Mouse (Mus musculus) right cerebral cortex, postnatal 10 days (tissue): ENCODE data around the gene Sdsl.

Experiments
- DNase-seq, 2 experiments: peaks; one replicate each; pipeline ENCODE4 v3.0.0; 2021; ENCODE audit warnings: low spot score in 2 of 2

The Sdsl gene

DNA sequence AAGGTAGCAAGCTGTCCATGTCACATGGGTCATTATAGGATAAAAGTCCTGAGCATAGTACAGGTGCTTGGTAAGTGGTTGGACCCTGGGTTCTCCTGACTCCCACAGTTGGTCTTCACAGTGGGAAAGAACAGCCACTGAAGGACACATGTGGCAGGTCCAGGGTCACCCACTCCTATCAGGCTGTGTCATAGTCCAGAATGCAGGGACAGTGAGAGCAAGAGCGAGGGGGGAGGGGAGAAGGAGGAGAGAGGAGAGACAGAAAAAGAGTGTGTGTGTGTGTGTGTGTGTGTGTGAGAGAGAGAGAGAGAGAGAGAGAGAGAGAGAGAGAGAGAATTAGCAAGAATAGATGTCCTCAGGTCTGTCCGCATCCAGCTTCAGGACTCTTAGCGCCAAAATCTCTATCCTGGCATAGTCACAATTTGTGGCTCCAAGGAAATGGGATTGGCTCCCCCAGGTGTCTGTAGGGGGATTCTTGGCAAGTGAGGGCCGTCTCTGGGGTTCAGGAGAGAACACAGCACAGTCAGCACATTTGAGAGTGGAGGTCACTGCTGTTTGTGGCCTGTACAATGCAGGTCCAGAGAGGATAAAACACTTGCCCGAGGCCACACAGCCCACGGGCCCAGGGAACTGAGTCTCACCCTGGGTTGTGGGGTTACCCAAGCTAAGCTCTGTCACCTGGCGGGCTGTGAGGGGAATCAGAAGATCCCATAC lies 15.6 kb downstream of the Sdsl start:
- DNase-seq, result no peak

DNA sequence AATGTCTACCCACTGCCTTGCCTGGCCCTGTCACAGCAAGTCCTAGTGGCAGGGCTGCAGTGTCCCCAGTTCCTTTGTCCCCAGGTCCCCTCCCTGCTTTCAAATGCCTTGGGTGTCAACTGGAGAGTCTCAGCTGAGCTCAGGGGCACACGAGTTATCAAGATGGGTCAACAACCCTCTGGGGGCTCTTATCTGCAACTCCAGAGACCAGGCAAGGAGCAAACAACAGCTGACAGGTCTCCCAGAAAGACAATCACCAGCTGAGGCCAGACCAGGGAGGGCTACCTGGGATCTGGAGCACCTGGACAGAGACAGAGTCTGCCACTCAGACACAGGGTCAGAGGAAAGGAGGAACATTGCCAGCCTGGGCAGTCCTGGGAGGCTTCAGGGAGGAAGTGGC lies 16.4 kb downstream of the Sdsl start:
- DNase-seq, result no peak

DNA sequence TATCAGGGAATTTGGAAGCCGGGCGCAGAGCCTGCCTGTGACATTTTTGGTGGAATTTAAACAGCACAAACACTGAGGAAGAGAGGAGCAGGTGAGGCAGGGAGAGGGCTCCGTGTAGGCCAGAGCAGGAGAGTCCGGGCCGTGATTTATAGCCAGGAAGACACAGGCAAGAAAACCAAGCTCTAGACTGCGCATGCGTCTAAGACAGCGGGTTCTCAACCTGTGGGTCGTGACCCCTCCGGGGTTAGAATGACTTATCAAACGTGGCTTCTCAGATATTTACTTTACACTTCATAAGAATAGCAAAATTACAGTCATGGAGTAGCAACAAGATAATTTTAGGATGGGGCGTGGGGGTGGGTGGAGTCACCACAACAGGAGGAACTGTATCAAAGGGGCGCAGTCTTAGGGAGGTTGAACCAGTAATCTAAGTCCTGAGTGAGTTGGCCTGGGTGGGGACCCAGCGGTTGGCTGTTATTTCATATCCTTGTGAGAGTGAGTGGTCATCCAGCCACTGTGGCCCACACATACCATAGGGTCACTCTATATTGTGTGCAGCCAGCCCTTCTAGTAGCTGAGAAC lies 17.8 kb downstream of the Sdsl start:
- no peak for DNase-seq

DNA sequence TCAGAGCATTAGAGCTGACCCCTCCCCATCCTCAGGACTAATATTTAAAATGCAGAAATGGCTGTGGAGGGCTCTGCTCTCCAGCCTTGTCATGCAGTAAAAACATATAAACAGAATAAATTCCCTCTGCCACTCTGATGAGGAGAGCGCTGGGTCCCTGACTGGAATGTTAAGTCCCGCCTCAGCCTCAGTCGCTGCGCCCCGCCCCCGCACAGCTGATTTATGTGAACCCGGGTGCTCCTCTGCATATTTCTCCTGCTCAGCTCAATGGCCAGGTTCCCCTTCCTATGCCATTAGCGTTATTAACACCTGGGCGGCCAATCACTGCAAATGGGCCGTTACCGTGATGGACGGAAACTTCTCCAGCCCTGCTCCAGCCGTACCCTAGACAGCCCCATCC lies 25.3 kb downstream of the Sdsl start:
- no peak for DNase-seq

DNA sequence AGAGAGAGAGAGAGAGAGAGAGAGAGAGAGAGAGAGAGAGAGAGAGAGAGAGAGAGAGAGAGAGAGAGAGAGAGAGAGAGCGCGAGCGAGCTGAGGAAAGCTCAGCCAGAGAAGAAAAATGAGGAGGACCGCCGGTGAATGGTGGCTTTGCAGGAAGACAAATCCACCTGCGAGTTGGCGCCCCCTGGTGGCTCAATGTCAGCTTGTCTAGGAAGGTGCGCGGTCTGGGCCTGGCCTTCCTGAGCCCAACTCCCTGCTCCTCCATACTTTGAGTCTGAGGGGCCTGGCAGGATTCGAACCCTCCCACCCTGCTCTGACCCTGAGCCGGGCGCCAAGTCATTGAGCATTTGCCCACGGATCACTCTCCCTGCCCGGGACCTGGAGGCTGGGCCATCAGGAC lies 31.9 kb downstream of the Sdsl start:
- peak; percentile 81 to 93 for DNase-seq

- DNase-seq, result no peak
Observed at GRCm38 (mm10) chr5:120439887-120440670, 32.5 kb downstream of the Sdsl start.

DNA sequence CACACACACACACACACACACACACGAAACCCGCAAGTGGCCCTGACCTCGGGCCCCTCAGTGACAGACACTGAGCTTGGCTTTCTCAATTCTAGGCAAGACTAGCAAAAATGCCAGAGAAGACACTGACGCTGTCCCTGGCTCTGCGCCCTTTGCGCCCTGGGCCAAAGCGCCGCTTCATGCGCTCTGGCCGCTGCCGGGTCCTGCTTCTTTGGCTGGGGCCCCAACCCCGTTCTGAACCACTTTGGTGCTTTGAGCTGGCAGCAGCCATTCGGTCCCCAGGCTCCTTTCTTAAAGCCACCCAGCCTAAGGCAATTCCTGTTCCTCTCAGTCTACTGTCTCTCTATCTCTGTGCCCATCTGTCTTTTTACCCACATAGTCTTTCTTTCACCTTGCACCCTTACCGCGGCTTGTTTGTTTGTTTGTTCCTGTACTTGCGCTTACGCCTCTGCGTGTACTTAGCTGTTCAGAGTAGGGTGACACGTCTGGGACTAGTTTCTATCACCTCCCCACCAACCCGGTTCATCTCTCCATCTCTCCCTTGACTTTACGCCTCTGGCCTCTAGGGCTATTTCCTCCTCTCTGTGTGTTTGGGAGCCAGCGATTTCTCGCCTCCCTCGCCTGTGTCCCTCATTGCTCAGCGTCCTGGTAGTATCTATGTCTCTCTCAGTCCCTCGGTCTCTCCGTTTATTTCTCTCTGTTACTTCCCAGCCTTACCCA lies 33.5 kb downstream of the Sdsl start:
- no peak for DNase-seq

DNA sequence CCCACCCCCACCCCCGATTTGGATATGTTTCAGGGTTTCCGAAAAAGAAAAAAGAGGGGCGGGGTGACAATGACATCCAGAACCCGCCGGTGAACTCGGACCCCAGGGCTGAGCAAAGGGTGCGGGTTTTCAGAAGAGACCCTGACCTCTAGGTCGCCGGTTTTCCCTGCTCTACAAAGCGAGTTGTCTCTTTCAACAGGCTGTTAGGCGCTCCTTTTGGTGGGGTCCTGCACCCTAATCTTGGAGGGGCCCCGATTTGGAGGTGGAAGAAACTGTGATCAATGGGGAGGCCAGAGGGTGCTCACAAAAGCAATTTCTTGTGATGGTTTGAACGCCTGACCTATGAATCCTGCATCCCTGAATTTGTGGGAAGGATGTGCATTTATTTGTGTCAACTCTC lies 34.1 kb downstream of the Sdsl start:
- no peak for DNase-seq

GRCm38 (mm10) chr5:120437986-120438385 lies 34.6 kb downstream of the Sdsl start:
- no peak for DNase-seq

GRCm38 (mm10) chr5:120437539-120437938 lies 35.1 kb downstream of the Sdsl start:
- no peak for DNase-seq

DNA sequence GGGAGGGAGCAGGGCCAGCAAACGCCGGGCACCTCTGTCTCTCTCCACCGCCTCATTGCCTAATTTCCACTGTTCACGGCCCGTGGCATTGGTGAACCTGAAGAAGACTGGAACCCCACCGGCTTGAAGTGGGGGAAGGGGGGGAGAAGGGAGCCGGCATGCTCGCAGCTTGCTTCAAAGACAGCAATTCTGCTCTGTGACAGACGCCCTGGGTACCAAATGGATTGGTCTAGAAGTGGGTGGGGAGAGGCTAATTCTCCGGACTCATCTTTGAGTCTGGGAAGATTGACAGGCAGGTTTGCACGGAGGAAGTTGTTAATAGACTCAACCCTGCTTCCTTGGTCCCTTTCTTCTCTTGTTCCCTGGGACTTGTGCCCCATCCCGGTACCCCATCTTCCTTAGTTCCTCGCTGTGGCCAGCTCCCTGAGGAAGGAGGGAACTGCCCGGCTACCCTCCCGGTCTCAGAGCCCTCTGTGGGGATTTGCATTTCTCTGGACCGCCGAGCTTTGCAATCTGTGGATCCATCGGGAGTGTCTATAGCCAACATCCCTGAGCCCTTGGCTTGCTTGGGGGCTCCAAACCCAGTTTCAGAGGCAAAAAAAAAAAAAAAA lies 35.6 kb downstream of the Sdsl start:
- no peak for DNase-seq

DNA sequence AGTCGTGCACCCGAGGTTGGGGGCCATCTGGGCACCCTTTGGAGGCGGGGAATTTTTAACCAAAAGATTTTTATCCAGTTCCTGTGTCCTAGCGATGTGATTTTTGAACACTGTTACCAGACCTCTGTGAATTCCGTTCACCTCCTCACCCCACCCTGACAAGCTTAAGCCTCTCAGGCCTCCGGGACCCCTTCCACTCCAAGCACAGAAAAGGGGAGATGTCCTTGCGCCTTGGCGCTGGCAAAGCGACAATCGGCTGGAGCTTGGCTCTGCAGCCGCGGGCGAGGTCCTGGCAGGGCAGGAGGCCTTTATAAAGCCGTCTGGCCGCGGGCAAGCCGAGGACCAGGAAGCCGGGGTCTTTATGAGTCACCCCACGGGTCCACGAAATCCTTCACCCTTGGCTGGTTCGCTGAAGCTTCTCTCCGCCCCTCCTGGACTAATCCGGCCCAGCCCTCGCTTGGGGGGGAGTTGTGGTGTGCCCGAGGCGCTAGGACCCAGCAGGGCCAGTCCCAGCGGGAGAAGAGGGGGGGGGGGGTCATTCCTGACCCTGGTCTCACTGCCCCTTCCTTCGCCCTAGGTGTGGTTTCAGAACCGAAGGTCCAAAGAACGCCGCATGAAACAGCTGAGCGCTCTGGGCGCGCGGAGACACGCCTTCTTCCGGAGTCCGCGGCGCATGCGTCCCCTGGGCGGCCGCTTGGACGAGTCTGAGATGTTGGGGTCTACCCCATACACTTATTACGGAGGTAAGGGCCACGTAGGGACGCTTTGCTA lies 36.7 kb downstream of the Sdsl start:
- DNase-seq, result no peak

DNA sequence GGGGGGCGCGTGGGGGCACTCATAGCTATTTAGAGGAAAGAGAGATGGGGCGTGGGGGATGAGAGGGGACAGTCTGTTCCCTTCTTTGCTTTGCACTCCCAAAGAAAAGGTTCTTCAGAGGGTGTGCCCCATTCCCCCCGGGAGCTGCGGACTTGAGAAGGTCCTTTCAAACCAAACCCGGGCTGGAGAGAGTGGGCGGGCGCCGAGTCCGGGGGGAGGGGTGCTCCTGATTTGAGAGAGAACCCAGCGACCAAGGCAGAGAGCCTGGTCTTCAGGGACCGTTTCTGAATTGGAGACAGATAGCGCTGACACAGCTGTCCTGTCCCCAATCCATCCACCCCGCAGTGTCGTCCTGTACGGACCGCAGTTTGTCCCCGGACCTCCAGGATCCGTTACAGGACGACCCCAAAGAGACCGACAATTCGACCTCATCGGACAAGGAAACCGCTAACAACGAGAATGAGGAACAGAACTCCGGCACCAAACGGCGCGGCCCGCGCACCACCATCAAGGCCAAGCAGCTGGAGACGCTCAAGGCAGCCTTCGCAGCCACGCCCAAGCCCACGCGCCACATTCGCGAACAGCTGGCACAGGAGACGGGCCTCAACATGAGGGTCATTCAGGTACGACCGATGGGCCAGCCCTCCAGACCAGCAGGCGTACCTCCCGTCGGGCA lies 37.5 kb downstream of the Sdsl start:
- no peak for DNase-seq

DNA sequence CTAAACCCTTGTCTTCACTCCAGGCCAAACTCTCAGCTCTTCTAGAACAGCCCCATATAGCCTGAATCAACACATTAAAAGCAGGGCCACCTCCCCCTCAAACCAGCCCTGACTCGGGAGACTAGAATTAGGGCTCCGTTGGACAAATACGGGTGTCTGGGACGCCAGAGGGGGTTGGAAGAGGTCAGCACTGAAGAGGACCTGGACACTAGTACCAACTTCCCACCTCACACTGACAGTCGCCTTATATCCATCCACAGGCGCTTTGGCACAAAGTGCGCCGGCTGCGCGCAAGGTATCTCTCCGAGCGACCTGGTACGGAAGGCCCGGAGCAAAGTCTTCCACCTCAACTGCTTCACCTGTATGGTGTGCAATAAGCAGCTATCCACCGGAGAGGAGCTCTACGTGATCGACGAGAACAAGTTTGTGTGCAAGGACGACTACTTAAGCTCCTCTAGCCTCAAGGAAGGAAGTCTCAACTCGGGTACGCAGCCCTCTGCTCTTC lies 38.3 kb downstream of the Sdsl start:
- DNase-seq, result no peak

DNA sequence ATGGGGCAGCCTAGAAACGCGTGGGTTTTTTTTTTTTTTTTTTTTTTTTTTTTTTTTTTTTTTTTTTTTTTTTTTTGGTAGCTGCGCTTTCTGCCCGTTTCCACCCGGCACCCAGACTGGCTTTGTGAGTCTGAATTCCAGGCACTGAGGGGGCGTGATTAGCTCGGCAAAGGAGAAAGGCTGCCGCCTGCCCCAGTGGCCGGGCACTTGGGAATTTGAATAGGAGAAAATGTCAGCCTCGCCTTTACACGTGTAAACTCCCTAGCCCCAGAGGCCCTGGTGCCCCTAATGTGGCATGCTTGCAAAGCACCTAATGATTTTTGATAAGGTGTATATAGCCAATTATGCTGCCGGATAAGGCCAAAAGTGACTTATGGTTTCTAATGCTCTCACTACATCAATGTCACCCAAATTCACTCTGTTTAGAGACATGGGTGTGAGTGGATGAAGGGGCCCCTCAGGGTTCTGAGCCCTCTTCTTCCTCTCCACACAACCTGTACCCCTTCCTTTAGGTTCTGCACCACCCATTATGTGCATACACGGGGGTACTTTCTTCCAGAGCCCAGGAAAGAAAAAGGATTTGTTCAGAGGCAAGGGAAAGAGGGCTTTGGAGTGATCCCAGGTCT lies 39.4 kb downstream of the Sdsl start:
- no peak for DNase-seq

DNA sequence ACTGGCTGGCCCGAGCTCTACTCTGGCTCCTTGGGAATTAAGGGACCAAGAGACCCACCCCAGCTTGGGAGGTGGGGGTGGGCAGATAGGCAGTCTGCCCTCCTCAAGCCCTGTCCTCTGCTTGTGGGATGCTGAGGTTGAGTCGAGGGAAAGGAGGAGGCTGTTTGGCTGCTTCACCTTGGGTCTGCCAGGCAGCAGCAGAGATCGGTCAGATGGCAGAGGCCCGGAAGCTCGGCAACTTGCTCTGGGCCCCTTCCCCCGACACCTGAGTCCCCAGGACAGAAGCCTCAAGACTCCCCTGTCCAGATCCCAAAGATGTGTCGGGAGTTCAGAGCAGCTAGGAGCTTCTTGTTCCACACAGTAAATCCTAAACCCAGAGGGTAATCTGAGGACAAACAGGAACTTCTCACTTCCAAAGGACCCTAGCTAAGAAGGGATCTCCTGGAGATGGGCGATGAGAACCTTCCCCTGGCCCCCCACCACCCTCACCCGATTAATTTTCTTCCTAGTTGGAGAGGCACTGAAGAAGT lies 40.1 kb downstream of the Sdsl start:
- DNase-seq, result no peak

DNA sequence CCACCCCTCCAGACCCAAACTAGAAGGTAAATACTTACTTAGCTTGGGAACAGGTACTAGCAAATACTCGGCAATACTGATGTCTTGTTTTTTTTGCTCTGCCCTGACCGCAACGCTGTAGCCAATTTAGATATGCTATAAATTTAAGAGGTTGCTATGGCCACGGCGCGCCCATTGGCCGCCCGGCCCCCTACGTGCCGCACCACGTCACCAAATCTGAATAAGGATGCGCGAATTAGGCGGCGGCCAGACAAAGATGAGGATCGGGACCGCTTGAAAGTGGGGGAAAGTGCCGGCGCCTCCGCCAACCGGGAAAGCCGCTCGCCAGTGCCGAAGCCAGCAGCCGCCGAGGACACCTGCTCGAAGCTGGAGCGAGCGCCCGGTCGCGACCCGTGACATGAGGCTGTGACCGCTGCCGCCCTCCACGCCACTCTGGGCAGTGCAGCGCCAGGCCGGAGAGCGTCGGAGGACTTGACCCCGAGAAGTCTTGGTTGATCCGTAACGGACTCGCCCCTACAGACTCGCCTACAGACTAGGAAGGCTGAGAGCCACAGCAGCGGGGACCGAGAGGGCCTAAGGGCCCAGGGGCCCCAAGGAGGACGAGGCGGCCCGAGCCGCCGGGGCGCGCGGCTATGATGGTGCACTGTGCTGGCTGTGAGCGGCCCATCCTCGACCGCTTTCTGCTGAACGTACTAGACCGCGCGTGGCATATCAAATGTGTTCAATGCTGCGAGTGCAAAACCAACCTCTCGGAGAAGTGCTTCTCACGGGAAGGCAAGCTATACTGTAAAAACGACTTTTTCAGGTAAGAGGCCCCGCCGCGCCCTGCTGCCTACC lies 40.7 kb downstream of the Sdsl start, which contains the start of gene Lhx5:
Gene Lhx5 (plus strand): TSS at position 51 of the 837 bp plus-strand sequence.
- peak; percentile 68 to 72 for DNase-seq

DNA sequence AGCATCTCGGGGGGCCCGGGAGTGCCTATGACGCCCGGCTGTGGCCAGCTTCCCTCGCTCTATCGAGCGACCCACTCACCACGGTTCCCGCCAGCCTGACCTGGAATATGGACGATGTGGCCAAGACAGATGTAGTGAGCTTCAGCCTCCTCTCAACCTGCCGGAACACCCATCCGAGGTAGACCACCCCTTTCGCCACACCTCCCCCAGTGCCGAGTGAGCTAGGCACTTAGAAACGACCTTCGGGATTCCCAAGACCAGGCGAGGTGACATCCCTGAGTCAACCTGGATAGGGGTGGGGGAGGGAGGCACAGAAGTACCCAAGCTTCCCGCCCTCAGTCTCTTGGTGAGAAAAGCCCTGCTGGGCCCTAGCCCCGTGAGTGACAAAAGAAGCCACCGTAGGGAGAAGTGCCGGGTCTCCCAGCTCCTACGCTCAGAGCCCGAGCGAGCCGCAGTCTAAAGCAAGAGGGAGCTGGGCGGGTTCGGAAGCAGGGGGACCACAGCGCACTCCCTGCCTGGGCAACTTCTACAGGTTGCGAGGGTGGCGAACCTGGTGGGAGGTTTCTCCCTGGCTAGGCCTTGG lies 41.5 kb downstream of the Sdsl start:
- no peak for DNase-seq
